Mouse (Mus musculus) hindbrain, embryonic 15.5 days (tissue): ENCODE measurements at regions not wholly inside any gene's neighbourhood (a gene's known extent, or its start where the extent isn't known, plus 50 kb on each side); places are given as distances from the start of the nearest gene placed in this dataset.
A peak's percentile ranks its signal among the peaks of the same experiment; 100 is the strongest.

Experiments
- ATAC-seq: fragments of 200-750 bp; cut with Nextera tagmentation; 2 replicates; pipeline ENCODE4 v1.8.0; 2017; ENCODE audit warnings: low read depth, moderate number of reproducible peaks, moderate TSS enrichment; ENCODE audit not compliant: low FRiP score
- H3K27ac ChIP-seq: fragments of 300-500 bp; sonication (generic); replicated peaks from 2 replicates; pipeline ENCODE4 v1.5.1; 2015; ENCODE audit warnings: mild to moderate bottlenecking, inconsistent platforms
- H3K27me3 ChIP-seq: fragments of 300-500 bp; sonication (generic); 2 replicates; pipeline ENCODE4 v1.6.1; 2015; ENCODE audit warnings: control low read depth, inconsistent platforms
- H3K36me3 ChIP-seq: fragments of 300-500 bp; sonication (generic); 2 replicates; pipeline ENCODE4 v1.6.1; 2015; ENCODE audit warnings: control low read depth, inconsistent platforms
- H3K4me1 ChIP-seq: fragments of 300-500 bp; sonication (generic); replicated peaks from 2 replicates; pipeline ENCODE4 v1.6.1; 2015; ENCODE audit warnings: control low read depth, inconsistent platforms
- H3K4me2 ChIP-seq: fragments of 300-500 bp; sonication (generic); 2 replicates; pipeline ENCODE4 v1.6.1; 2015; ENCODE audit warnings: moderate library complexity, mild to moderate bottlenecking, inconsistent platforms
- H3K4me3 ChIP-seq: fragments of 300-500 bp; sonication (generic); 2 replicates; pipeline ENCODE4 v1.5.1; 2015; ENCODE audit warnings: mild to moderate bottlenecking, inconsistent platforms
- H3K9ac ChIP-seq: fragments of 300-500 bp; sonication (generic); 2 replicates; pipeline ENCODE4 v1.6.1; 2015; ENCODE audit warnings: inconsistent platforms
- H3K9me3 ChIP-seq: fragments of 300-500 bp; sonication (generic); 2 replicates; pipeline ENCODE4 v1.6.1; 2016; ENCODE audit warnings: control low read depth, inconsistent platforms
- WGBS: fragments of 180-500 bp; shearing (Covaris S2); methylation state at CpG from one replicate; pipeline ENCODE4 v1.1.7; 2015; 5-methylcytosine and 5-hydroxymethylcytosine counted together

DNA sequence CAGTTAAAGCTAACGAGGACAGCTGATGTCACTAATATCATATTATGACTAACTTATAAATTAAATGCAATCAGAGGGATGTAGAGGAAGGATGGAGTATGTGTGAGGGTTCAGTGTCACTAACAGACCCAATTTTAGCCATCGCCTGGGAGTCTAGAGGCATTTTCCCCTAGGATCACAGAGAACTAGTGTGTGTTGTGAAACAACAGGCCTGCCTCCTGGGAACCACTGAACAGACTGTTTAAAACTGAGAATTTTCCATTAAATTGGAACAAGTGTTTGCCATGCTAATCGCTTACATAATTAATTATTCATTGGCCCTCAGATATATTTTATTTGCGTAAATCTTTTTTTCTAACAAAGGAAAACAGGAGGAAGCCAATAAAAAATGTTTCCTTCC lies 185.5 kb upstream of the Gm5148 start:
- Histone ChIP-seq H3K4me3 (no peak overlapping the region), H3K9me3 (no peaks in the 10 kb centered on the region), H3K27me3 (0 out of 2 replicates have a peak, but pooled peaks cover 4% of the 10 kb centered on the region), H3K36me3 (no peaks in the 10 kb centered on the region), H3K27ac (no peak overlapping the region), H3K9ac (no peak overlapping the region), H3K4me1 (peaks cover 5% of the 10 kb centered on the region), H3K4me2 (no peak overlapping the region)
- WGBS = 89% methylated on average over 4 of the region's 4 CpGs
- ATAC-seq = no peak

DNA sequence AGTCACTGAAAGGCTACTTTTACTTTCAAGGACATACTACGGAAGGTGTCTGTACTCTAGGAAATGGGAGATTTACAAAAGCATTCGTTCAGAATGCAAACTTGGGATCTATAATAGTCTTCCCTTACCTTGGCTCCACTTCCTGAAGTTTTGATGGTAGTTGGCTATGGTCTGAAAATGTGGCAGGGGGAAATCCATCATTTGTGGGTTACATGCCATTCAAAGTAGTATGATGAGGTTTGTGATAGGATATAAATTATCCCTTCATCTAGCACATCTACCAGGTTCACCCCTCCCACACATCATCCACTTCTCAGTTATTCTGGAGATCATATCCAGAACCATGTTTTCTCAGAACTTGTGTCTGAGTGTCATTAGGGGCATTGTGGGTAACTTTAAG lies 184.7 kb upstream of the Gm5148 start:
- Histone ChIP-seq H3K4me3 (no peak overlapping the region), H3K27me3 (no peaks in the 10 kb centered on the region), H3K27ac (no peak overlapping the region), H3K9ac (no peak overlapping the region), H3K4me2 (no peak overlapping the region), H3K36me3 (no peaks in the 10 kb centered on the region), H3K9me3 (no peaks in the 10 kb centered on the region), H3K4me1 (peaks cover 5% of the 10 kb centered on the region)
- 92% methylated on average over 2 of the region's 2 CpGs for WGBS
- ATAC-seq = no peak

GRCm38 (mm10) chr3:37908456-37908855 lies 184.2 kb upstream of the Gm5148 start:
- Histone ChIP-seq H3K9me3 (no peaks in the 10 kb centered on the region), H3K9ac (no peak overlapping the region), H3K4me2 (no peak overlapping the region), H3K36me3 (no peaks in the 10 kb centered on the region), H3K27me3 (no peaks in the 10 kb centered on the region), H3K4me3 (no peak overlapping the region), H3K27ac (no peak overlapping the region), H3K4me1 (peaks cover 5% of the 10 kb centered on the region)
- no peak for ATAC-seq
- WGBS = 56% methylated on average over 6 of the region's 6 CpGs

- Histone ChIP-seq H3K9me3 (no peaks in the 10 kb centered on the region), H3K4me1 (peaks cover 5% of the 10 kb centered on the region), H3K27me3 (no peaks in the 10 kb centered on the region), H3K4me3 (no peak overlapping the region), H3K27ac (no peak overlapping the region), H3K9ac (no peak overlapping the region), H3K4me2 (no peak overlapping the region), H3K36me3 (no peaks in the 10 kb centered on the region)
- WGBS = 37% methylated on average over 14 of the region's 14 CpGs
- ATAC-seq = no peak
These were observed 183.3 kb upstream of the Gm5148 start for GRCm38 (mm10) chr3:37907432-37908088.

- ATAC-seq = peak; percentile 48; the same call in 1 of the 2 replicates
- 14% methylated on average over 5 of the region's 5 CpGs for WGBS
- H3K27me3 ChIP-seq = no peaks in the 10 kb centered on the region
- no peak overlapping the region for H3K27ac ChIP-seq
- H3K36me3 ChIP-seq = no peaks in the 10 kb centered on the region
- no peak overlapping the region for H3K9ac ChIP-seq
- no peaks in the 10 kb centered on the region for H3K9me3 ChIP-seq
- H3K4me2 ChIP-seq = no peak overlapping the region
- peaks cover 5% of the 10 kb centered on the region for H3K4me1 ChIP-seq
- H3K4me3 ChIP-seq = no peak overlapping the region
These were observed 182.5 kb upstream of the Gm5148 start for GRCm38 (mm10) chr3:37906806-37907251.

GRCm38 (mm10) chr3:37904188-37904587 lies 179.9 kb upstream of the Gm5148 start:
- H3K9me3 ChIP-seq = no peaks in the 10 kb centered on the region
- H3K27me3 ChIP-seq = no peaks in the 10 kb centered on the region
- H3K36me3 ChIP-seq = no peaks in the 10 kb centered on the region
- no peak overlapping the region for H3K27ac ChIP-seq
- H3K4me3 ChIP-seq = no peak overlapping the region
- no peak overlapping the region for H3K4me2 ChIP-seq
- no peak for ATAC-seq
- no peak overlapping the region for H3K9ac ChIP-seq
- H3K4me1 ChIP-seq = peaks cover 5% of the 10 kb centered on the region
- WGBS = 89% methylated on average over 3 of the region's 3 CpGs

DNA sequence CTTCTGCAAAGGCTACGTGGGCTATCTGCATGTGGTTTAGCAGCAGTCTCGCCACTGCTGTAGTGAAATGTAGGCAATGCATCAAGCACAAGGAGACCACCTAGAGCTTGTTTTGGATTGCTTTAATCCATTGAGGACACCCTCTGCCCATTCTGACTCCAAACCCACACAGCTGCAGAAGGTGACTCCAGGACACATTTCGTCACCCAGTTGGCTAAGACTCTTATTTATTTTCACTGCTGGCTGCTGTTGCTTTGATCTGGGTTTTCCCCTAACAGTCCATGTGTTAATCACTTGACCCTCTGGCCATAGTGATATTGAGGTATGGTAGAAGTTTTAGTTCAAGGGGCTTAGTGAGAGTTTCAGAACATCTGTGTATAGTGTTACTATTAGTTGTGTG lies 179.2 kb upstream of the Gm5148 start:
- Histone ChIP-seq H3K4me3 (no peak overlapping the region), H3K4me1 (peaks cover 5% of the 10 kb centered on the region), H3K27me3 (no peaks in the 10 kb centered on the region), H3K4me2 (no peak overlapping the region), H3K9me3 (no peaks in the 10 kb centered on the region), H3K27ac (no peak overlapping the region), H3K36me3 (no peaks in the 10 kb centered on the region), H3K9ac (no peak overlapping the region)
- 80% methylated on average over 3 of the region's 3 CpGs for WGBS
- no peak for ATAC-seq

GRCm38 (mm10) chr3:37903021-37903420 lies 178.7 kb upstream of the Gm5148 start:
- Histone ChIP-seq H3K27ac (no peak overlapping the region), H3K4me1 (peaks cover 5% of the 10 kb centered on the region), H3K27me3 (no peaks in the 10 kb centered on the region), H3K9ac (no peak overlapping the region), H3K9me3 (no peaks in the 10 kb centered on the region), H3K36me3 (no peaks in the 10 kb centered on the region), H3K4me2 (no peak overlapping the region), H3K4me3 (no peak overlapping the region)
- WGBS = 91% methylated on average over 4 of the region's 4 CpGs
- ATAC-seq = no peak

DNA sequence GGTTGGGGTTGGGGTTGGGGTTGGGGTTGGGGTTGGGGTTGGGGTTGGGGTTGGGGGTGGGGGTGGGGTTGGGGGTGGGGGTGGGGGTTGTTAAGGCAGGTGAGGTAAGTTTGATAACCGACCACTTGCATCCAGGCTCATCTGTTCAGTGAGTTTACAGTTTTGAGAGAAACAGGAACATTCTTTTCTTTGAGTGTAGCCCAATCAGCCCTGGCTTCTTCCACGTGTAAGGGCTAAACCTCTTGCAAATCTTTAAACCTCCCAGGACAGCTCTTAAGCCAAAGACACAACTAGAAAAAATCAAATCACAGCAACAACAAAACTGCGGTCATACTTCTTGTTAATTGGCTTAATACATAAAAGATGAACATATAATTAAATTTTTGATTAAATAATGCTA lies 173.1 kb upstream of the Gm5148 start:
- H3K4me2 ChIP-seq = 0 out of 2 replicates have a peak overlapping the region, but pooled peaks have one; percentile 46
- no peak overlapping the region for H3K9ac ChIP-seq
- no peaks in the 10 kb centered on the region for H3K9me3 ChIP-seq
- no peaks in the 10 kb centered on the region for H3K27me3 ChIP-seq
- no peaks in the 10 kb centered on the region for H3K36me3 ChIP-seq
- no peak overlapping the region for H3K4me3 ChIP-seq
- no peaks in the 10 kb centered on the region; the same call in 1 of the 2 replicates for H3K4me1 ChIP-seq
- no peak overlapping the region for H3K27ac ChIP-seq
- ATAC-seq = no peak
- 25% methylated on average over 3 of the region's 3 CpGs for WGBS

GRCm38 (mm10) chr3:37896821-37897311 lies 172.6 kb upstream of the Gm5148 start:
- WGBS = 1% methylated on average over 17 of the region's 17 CpGs
- peak; percentile 82 for ATAC-seq
- Histone ChIP-seq H3K36me3 (no peaks in the 10 kb centered on the region), H3K27me3 (no peaks in the 10 kb centered on the region), H3K4me1 (no peaks in the 10 kb centered on the region; the same call in 1 of the 2 replicates), H3K9ac (no peak overlapping the region), H3K4me2 (peak overlapping the region; percentile 46), H3K9me3 (no peaks in the 10 kb centered on the region), H3K27ac (peak overlapping the region; percentile 68), H3K4me3 (no peak overlapping the region)

DNA sequence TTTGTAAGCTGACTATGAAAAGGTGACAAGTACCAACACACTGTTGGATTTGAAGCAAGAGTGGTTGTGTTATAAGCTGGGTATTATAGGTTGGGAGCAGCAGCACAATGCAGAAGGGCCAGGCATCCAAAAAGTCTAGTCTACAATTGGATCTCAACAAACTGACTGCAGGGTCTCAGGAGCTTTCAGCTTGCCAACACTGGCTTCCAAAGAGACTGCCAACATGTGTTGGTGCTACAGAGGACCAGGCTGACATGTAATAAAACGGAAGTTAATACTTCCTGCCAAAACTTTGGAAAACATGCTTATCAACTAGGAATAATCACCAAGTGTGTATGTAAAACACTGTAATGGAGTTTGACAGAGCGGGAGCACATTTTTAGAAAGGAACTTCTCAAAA lies 170.3 kb upstream of the Gm5148 start:
- no peak overlapping the region for H3K4me3 ChIP-seq
- ATAC-seq = no peak
- H3K4me1 ChIP-seq = no peaks in the 10 kb centered on the region; the same call in 1 of the 2 replicates
- no peak overlapping the region for H3K4me2 ChIP-seq
- no peak overlapping the region for H3K9ac ChIP-seq
- H3K27ac ChIP-seq = no peak overlapping the region
- no peaks in the 10 kb centered on the region for H3K9me3 ChIP-seq
- no peaks in the 10 kb centered on the region for H3K27me3 ChIP-seq
- no peaks in the 10 kb centered on the region for H3K36me3 ChIP-seq
- WGBS = 77% methylated on average over 2 of the region's 2 CpGs

DNA sequence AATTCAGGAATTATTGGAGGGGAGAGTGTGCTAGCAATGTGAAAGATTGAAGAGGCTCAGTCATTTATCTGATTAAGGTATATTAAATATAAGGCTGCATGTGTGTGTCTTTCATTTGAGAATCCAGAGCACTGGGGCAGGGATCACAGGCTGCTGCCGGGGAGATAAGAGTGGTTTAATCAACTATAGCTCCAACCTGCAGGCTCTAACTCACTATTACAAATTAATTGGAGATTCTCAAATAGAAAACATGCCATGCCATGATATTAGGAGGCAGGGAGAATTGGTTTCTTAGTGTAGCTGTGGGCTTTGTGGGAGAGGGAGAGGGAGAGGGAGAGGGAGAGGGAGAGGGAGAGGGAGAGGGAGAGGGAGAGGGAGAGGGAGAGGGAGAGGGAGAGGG lies 165.9 kb upstream of the Gm5148 start:
- WGBS = 71% methylated on average over 1 of the region's 1 CpGs
- no peaks in the 10 kb centered on the region for H3K27me3 ChIP-seq
- no peak overlapping the region for H3K9ac ChIP-seq
- no peaks in the 10 kb centered on the region for H3K4me1 ChIP-seq
- no peak overlapping the region for H3K4me2 ChIP-seq
- no peak overlapping the region for H3K27ac ChIP-seq
- no peaks in the 10 kb centered on the region for H3K36me3 ChIP-seq
- no peaks in the 10 kb centered on the region for H3K9me3 ChIP-seq
- H3K4me3 ChIP-seq = no peak overlapping the region
- ATAC-seq = no peak

DNA sequence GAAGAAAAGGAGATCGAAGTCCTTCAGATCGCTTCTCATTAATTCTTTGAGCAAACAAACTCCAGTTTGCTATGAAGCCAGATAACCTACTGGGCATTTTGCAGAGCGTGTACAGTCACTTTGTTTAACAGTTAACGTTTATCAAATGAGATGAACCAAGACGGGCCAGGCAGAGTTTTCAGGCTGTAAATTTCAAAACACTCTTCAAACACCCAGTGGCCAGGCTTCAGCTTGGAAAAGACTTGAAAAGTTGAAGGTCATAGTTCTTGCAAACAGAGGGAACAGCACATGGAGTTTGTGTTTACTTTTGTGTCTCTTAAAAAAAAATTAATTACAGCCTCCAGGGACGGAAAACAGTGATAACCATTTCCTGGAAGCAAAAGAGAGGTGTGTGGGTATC lies 164.2 kb upstream of the Gm5148 start:
- no peak for ATAC-seq
- whole genome bisulfite sequencing = 62% methylated on average over 6 of the region's 6 CpGs
- no peak overlapping the region for H3K4me2 ChIP-seq
- no peak overlapping the region for H3K27ac ChIP-seq
- H3K9me3 ChIP-seq = no peaks in the 10 kb centered on the region
- H3K9ac ChIP-seq = no peak overlapping the region
- no peaks in the 10 kb centered on the region for H3K4me1 ChIP-seq
- no peaks in the 10 kb centered on the region for H3K36me3 ChIP-seq
- no peak overlapping the region for H3K4me3 ChIP-seq
- H3K27me3 ChIP-seq = no peaks in the 10 kb centered on the region
